10 mouse cellular contexts compared by ENCODE assay signal in genomic region chr3:82108951-82109350, GRCm38 (mm10).
"Had no signal": no experiment of that assay in that cellular context is flagged by ENCODE, and none has a peak within 500 bp of the region (broad histone marks: within the 10 kb centered on the region; RNA-seq: fewer than 3 reads in every experiment).

No protein-coding gene starts in this region.

- H3K4me1 ChIP-seq: limb, embryonic 10.5 days; liver, embryonic 13.5 days; midbrain, embryonic 13.5 days had no signal

- DNase-seq: kidney, adult 2 months; kidney, postnatal 14 days; liver, embryonic 13.5 days; liver, postnatal 0 days; thymus, adult 18-20 months; thymus, postnatal 14 days had no signal

- ATAC-seq: liver, postnatal 0 days; midbrain, embryonic 13.5 days had no signal

- H3K9me3 ChIP-seq: kidney, embryonic 15.5 days; limb, embryonic 10.5 days; liver, embryonic 13.5 days; midbrain, embryonic 13.5 days had no signal

- H3K36me3 ChIP-seq: limb, embryonic 10.5 days; liver, embryonic 13.5 days; midbrain, embryonic 13.5 days had no signal

- H3K9ac ChIP-seq: kidney, embryonic 15.5 days; liver, embryonic 13.5 days; liver, postnatal 0 days; midbrain, embryonic 13.5 days had no signal

- H3K4me3 ChIP-seq: kidney, embryonic 15.5 days; limb, embryonic 10.5 days; liver, embryonic 13.5 days; midbrain, embryonic 13.5 days had no signal

- H3K4me2 ChIP-seq: kidney, embryonic 15.5 days; liver, embryonic 13.5 days; midbrain, embryonic 13.5 days had no signal

- H3K27ac ChIP-seq: kidney, embryonic 15.5 days; limb, embryonic 10.5 days; liver, embryonic 13.5 days; midbrain, embryonic 13.5 days; stomach, postnatal 0 days had no signal

- H3K27me3 ChIP-seq: kidney, embryonic 15.5 days; liver, embryonic 13.5 days; midbrain, embryonic 13.5 days had no signal
